Mouse (Mus musculus) hindbrain, embryonic 12.5 days (tissue): ENCODE results near the gene Prkaa1. TPM values are rescaled to one million over a fixed set of nuclear protein-coding genes. Genes with fewer than 3 reads are reported as not detected.
"Not testable (repeated sequence)": the region's sequence is repeated elsewhere in the genome, so short reads cannot be mapped to it uniquely, and the experiment has no call there.

Experiments
- ATAC-seq: fragments of 200-750 bp; cut with Nextera tagmentation; 2 replicates; pipeline ENCODE4 v1.8.0; 2017; ENCODE audit warnings: moderate TSS enrichment; ENCODE audit not compliant: low FRiP score
- H3K27ac ChIP-seq: fragments of 300-500 bp; sonication (generic); 2 replicates; pipeline ENCODE4 v1.5.1; 2016; ENCODE audit warnings: mild to moderate bottlenecking
- H3K27me3 ChIP-seq: fragments of 300-500 bp; sonication (generic); 2 replicates; pipeline ENCODE4 v1.6.1; 2016; ENCODE audit warnings: mild to moderate bottlenecking
- H3K36me3 ChIP-seq: fragments of 300-500 bp; sonication (generic); 2 replicates; pipeline ENCODE4 v1.6.1; 2016; ENCODE audit warnings: mild to moderate bottlenecking
- H3K4me1 ChIP-seq: fragments of 300-500 bp; sonication (generic); 2 replicates; pipeline ENCODE4 v1.6.1; 2016
- H3K4me2 ChIP-seq: fragments of 300-500 bp; sonication (generic); replicated peaks from 2 replicates; pipeline ENCODE4 v1.6.1; 2016; ENCODE audit warnings: mild to moderate bottlenecking
- H3K4me3 ChIP-seq: fragments of 300-500 bp; sonication (generic); 2 replicates; pipeline ENCODE4 v1.5.1; 2016; ENCODE audit warnings: mild to moderate bottlenecking
- H3K9ac ChIP-seq: fragments of 300-500 bp; sonication (generic); 2 replicates; pipeline ENCODE4 v1.6.1; 2016; ENCODE audit warnings: mild to moderate bottlenecking, moderate library complexity
- H3K9me3 ChIP-seq: fragments of 300-500 bp; sonication (generic); replicated peaks from 2 replicates; pipeline ENCODE4 v1.6.1; 2016; ENCODE audit warnings: mild to moderate bottlenecking
- WGBS: fragments of 180-500 bp; shearing (Covaris S2); methylation state at CpG from one replicate; pipeline ENCODE4 v1.1.7; 2016; 5-methylcytosine and 5-hydroxymethylcytosine counted together
- polyA plus RNA-seq: library from polyadenylated mRNA; unstranded; fragments of >200 nt; fragmentation: Nextera tagmentation; extraction: Ambion mirVana; gene quantifications from 2 replicates; pipeline ENCODE4 v1.2.1, GENCODE M21; 2016

Gene Prkaa1
- polyA plus RNA-seq, 1 experiment from 2014 or later = 17.0 TPM

DNA sequence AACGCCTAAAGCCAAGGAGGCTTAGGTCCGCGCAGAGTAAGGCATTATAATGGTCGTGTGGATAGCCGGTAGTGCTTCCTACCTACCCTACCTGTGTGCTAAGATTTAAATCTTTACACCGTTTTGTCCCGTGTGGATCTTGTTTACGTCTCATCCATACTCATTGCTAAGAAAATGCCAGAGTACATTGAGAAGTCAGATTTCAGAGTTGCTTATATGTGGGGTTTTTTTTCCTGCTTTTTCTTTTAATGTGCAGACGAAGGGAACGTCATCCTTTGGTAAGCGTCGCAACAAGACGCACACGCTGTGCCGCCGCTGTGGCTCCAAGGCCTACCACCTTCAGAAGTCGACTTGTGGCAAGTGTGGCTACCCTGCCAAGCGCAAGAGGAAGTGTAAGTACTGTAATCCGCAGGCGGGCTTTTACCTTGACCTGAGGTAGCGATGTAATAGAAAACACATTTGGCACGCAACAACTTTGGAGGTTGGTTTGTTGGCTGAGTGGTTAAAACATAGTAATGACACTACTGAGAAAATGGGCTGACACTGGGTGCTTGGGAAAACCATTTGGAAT, 26.5 kb upstream of the Prkaa1 start:
- WGBS = 3% methylated on average over 22 of the region's 22 CpGs
- peaks cover 15% of the 10 kb centered on the region for H3K4me1 ChIP-seq

DNA sequence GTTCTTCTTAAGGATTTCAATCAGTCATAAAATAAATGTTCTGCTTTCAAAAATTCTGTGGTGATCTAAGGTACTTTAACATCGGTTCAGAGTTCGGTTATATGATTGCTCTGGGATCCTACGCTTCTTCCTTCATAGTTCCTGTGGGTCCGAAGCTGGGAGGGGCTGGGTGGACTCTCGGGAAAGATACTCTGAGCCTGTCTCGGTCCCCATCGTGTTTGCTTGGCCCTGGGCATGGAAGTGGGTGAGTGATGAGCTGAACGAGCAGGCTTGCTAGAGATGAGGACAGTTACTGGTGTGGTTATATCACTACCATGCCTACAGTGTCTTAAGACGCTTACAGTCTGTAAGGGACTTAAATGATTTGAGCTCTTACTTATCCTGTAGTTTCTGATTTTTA, 25.0 kb upstream of the Prkaa1 start:
- no peak overlapping the region for H3K4me3 ChIP-seq
- H3K27me3 ChIP-seq = no peaks in the 10 kb centered on the region
- H3K4me2 ChIP-seq = no peak overlapping the region
- H3K9me3 ChIP-seq = no peaks in the 10 kb centered on the region
- no peak overlapping the region for H3K9ac ChIP-seq
- peaks cover 15% of the 10 kb centered on the region for H3K4me1 ChIP-seq
- H3K27ac ChIP-seq = no peak overlapping the region
- peaks cover 46% of the 10 kb centered on the region for H3K36me3 ChIP-seq
- ATAC-seq = no peak
- WGBS = 92% methylated on average over 9 of the region's 9 CpGs

More for the DNA sequence above, 26.5 kb upstream of the Prkaa1 start:
- ATAC-seq = no peak; the same call in 1 of the 2 replicates
- Histone ChIP-seq H3K27ac (peak overlapping the region; percentile 91), H3K36me3 (peaks cover 36% of the 10 kb centered on the region), H3K9ac (peak overlapping the region; percentile 91), H3K4me3 (peak overlapping the region; percentile 80), H3K4me2 (peak overlapping the region; percentile 76), H3K9me3 (no peaks in the 10 kb centered on the region), H3K27me3 (no peaks in the 10 kb centered on the region)

GRCm38 (mm10) chr15:5119192-5119591, 24.5 kb upstream of the Prkaa1 start:
- no peak for ATAC-seq
- Histone ChIP-seq H3K4me2 (no peak overlapping the region), H3K9me3 (no peaks in the 10 kb centered on the region), H3K27ac (no peak overlapping the region), H3K36me3 (peaks cover 48% of the 10 kb centered on the region), H3K4me3 (no peak overlapping the region), H3K4me1 (peaks cover 15% of the 10 kb centered on the region), H3K27me3 (no peaks in the 10 kb centered on the region), H3K9ac (no peak overlapping the region)
- WGBS = 94% methylated on average over 2 of the region's 2 CpGs

GRCm38 (mm10) chr15:5119707-5120106, 24.0 kb upstream of the Prkaa1 start:
- Histone ChIP-seq H3K9ac (no peak overlapping the region), H3K27ac (no peak overlapping the region), H3K36me3 (peaks cover 53% of the 10 kb centered on the region), H3K4me2 (no peak overlapping the region), H3K4me3 (no peak overlapping the region), H3K4me1 (peaks cover 15% of the 10 kb centered on the region), H3K9me3 (no peaks in the 10 kb centered on the region), H3K27me3 (no peaks in the 10 kb centered on the region)
- 94% methylated on average over 2 of the region's 2 CpGs for WGBS
- no peak for ATAC-seq

DNA sequence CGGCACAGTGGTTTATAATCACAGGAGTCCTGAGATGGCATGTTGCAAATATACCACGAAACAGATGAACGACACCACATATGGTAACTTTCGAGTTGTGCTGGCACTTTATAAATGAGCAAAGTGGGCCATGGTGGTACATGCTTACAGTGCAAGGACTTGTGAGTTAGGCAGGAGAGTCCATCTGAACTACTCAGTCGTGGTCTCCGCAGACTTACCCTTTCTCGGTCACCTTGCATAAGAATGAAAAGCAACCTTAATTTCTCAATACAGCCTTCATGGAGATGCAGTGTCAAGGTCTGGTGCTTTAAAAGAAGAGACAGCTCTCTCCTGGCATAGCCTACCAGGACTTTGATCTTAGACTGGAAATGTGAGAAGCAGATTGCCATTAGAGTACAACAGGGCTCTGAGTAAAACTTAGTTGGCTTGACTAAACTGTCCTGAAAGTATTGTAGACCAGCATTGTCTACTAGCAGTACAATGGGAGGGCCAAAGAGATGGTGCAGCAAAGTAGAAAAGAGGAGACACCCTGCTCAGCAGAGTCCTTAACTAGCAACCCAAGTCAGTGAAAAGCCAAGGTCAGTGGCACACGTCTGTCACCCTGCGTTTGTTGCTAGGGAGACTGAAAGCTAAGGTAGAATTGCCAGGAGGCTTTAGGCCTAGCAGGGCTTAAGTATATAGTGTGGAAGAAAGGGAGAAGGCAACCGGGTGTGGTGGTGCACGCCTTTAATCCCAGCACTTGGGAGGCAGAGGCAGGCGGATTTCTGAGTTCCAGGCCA, 21.9 kb upstream of the Prkaa1 start:
- Histone ChIP-seq H3K9ac (no peak overlapping the region), H3K4me2 (no peak overlapping the region), H3K27me3 (no peaks in the 10 kb centered on the region), H3K9me3 (no peaks in the 10 kb centered on the region), H3K36me3 (peaks cover 59% of the 10 kb centered on the region), H3K4me1 (peaks cover 9% of the 10 kb centered on the region), H3K4me3 (no peak overlapping the region), H3K27ac (no peak overlapping the region)
- ATAC-seq = 0 out of 2 replicates have a peak, but pooled peaks have one; percentile 27
- WGBS = 88% methylated on average over 12 of the region's 12 CpGs

GRCm38 (mm10) chr15:5126456-5126855, 17.2 kb upstream of the Prkaa1 start:
- H3K9me3 ChIP-seq = no peaks in the 10 kb centered on the region
- H3K4me3 ChIP-seq = no peak overlapping the region
- H3K4me2 ChIP-seq = no peak overlapping the region
- no peak for ATAC-seq
- H3K36me3 ChIP-seq = peaks cover 30% of the 10 kb centered on the region
- no peak overlapping the region for H3K9ac ChIP-seq
- no peaks in the 10 kb centered on the region for H3K27me3 ChIP-seq
- H3K27ac ChIP-seq = no peak overlapping the region
- H3K4me1 ChIP-seq = no peaks in the 10 kb centered on the region
- WGBS = 85% methylated on average over 4 of the region's 4 CpGs

GRCm38 (mm10) chr15:5127487-5127886, 16.2 kb upstream of the Prkaa1 start:
- H3K4me1 ChIP-seq = no peaks in the 10 kb centered on the region
- H3K4me3 ChIP-seq = no peak overlapping the region
- no peak for ATAC-seq

DNA sequence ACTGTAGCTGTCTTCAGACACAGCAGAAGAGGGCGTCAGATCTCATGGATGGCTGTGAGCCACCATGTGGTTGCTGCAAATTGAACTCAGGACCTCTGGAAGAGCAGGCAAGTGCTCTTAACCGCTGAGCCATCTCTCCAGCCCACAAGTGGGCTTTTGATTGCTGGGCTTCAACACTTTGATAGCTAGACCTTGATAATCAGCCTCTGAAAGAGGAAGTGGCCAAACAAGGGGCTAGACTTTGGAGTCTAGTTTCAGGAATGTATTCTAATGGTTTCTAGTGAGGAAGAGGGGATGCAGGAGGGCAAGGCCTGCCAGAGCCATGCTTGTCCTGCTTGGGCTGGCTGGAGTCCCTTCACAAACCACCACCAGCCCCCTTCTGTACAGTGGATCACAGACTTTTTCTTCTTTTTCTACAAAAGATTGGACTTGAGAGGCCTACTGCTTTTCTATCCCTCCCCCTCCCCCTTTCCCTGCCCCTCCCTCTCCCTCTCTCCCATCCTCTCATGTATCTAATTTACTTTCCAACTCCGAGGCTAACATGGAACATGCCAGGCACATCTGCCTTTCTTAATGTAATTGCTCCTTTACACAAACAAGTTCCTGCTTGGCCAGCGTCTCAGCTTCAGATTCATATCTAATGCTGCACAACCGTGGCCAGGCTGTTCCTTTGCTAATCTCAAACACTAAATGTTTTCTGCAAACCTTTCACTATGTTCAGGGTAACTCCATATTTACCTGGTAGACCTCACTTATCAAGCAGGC, 15.3 kb upstream of the Prkaa1 start:
- no peak overlapping the region for H3K27ac ChIP-seq
- no peaks in the 10 kb centered on the region for H3K9me3 ChIP-seq
- H3K36me3 ChIP-seq = peaks cover 13% of the 10 kb centered on the region
- ATAC-seq = no peak
- no peaks in the 10 kb centered on the region for H3K4me1 ChIP-seq
- H3K4me2 ChIP-seq = no peak overlapping the region
- H3K4me3 ChIP-seq = no peak overlapping the region
- no peaks in the 10 kb centered on the region for H3K27me3 ChIP-seq
- WGBS = 87% methylated on average over 5 of the region's 5 CpGs
- H3K9ac ChIP-seq = no peak overlapping the region

More at GRCm38 (mm10) chr15:5127487-5127886, 16.2 kb upstream of the Prkaa1 start:
- Histone ChIP-seq H3K9me3 (no peaks in the 10 kb centered on the region), H3K36me3 (peaks cover 21% of the 10 kb centered on the region), H3K27ac (no peak overlapping the region), H3K4me2 (no peak overlapping the region), H3K9ac (no peak overlapping the region), H3K27me3 (no peaks in the 10 kb centered on the region)
- 84% methylated on average over 2 of the region's 2 CpGs for WGBS

- Histone ChIP-seq H3K9ac (no peak overlapping the region), H3K27me3 (no peaks in the 10 kb centered on the region), H3K4me3 (no peak overlapping the region), H3K27ac (no peak overlapping the region), H3K36me3 (peaks cover 11% of the 10 kb centered on the region), H3K9me3 (no peaks in the 10 kb centered on the region), H3K4me2 (no peak overlapping the region), H3K4me1 (no peaks in the 10 kb centered on the region)
- ATAC-seq = no peak
- 89% methylated on average over 12 of the region's 12 CpGs for WGBS
Observed at GRCm38 (mm10) chr15:5129111-5129805, 14.4 kb upstream of the Prkaa1 start.

DNA sequence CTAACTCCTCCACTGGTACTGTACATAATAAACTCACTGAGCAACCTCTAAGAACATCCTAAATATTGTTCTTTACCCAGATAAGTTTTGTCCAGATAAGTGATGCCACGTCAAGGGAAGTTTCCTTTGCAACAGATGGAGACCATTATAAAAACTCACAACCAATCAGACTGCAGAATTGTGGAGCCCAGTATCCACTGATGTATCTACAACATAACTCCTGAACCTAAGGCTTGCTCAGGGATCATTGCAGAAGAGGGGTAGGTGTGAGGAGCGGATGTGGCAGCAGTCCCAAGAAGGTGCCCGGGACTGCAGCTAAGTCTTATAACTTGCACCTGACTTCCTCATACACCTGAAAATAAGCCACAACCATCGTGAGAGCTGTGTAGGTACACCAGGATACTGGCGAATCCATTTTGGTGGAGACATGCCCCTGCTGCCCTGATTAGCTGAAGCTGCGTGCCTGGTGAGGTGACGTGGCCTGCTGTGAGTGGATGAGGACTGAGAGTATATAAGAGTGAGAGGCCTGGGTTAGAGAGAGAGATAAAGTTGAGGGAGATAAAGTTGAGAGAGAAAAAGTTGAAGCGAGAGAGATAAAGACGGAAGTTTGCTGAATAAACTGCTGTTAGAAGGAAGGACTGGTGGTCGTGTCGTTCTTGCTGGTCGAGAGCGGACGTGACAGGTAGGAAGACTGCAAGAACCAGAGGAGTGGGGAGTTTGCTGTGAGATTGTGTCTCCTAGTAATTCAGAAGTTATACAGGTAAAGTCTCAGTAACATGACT, 12.6 kb upstream of the Prkaa1 start:
- H3K4me1 ChIP-seq, H3K9me3 ChIP-seq, H3K9ac ChIP-seq, H3K27me3 ChIP-seq, H3K27ac ChIP-seq, ATAC-seq, H3K4me2 ChIP-seq, H3K4me3 ChIP-seq, H3K36me3 ChIP-seq: not testable (repeated sequence)
- 89% methylated on average over 14 of the region's 14 CpGs for WGBS

GRCm38 (mm10) chr15:5133301-5133700, 10.4 kb upstream of the Prkaa1 start:
- H3K4me3 ChIP-seq = no peak overlapping the region
- H3K9ac ChIP-seq = no peak overlapping the region
- no peaks in the 10 kb centered on the region for H3K4me1 ChIP-seq
- H3K27me3 ChIP-seq = no peaks in the 10 kb centered on the region
- 72% methylated on average over 3 of the region's 3 CpGs for WGBS
- no peaks in the 10 kb centered on the region for H3K9me3 ChIP-seq
- H3K4me2 ChIP-seq = no peak overlapping the region
- no peak overlapping the region for H3K27ac ChIP-seq
- no peaks in the 10 kb centered on the region for H3K36me3 ChIP-seq
- no peak for ATAC-seq
